Mouse (Mus musculus): Measurements from ENCODE around the gene Defa20.
"Not testable (repeated sequence)": the region's sequence is repeated elsewhere in the genome, so short reads cannot be mapped to it uniquely, and the experiment has no call there.

The Defa20 gene

GRCm38 (mm10) chr8:21508958-21509357 lies at the start of gene Defa20:
Gene Defa20 (plus strand): TSS chr8:21509258.
- DNase-seq, result not testable (repeated sequence)

DNA sequence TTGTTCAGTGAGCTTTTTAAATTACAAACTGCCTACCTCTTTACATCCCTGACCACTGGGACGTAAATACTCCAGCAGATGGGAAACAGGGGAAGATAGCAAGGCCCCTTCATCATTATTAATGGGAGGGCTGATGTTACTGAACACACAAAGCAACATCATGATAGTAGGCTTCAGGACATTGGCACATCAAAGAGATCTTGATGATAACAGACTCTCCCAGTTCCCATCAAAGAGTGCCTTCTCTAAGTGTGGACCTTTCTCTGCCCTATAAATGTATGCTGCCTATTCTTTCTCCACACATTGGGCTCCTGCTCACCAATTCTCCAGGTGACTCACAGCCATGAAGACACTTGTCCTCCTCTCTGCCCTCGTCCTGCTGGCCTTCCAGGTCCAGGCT lies 19.7 kb downstream of the Defa20 start, which contains the start of gene Defa32:
Gene Defa32, plus strand, starts transcription at position 301 of the 400 bp plus-strand sequence.
- DNase-seq, result not testable (repeated sequence)
